Mouse (Mus musculus) Patski (cell line): Measurements from ENCODE around the gene Apol7b. TPM values are rescaled to one million over a fixed set of nuclear protein-coding genes. Genes with fewer than 3 reads are reported as not detected.

ENCODE experiments used
- ATAC-seq: fragments of 100-300 bp; one replicate; pipeline ENCODE4 v1.8.0; 2021
- CTCF ChIA-PET: fragments of 350-600 bp; sonication (Branson Sonifier 250); formaldehyde crosslinking; loops from one replicate; lab custom pipeline; 2022; ENCODE audit warnings: inconsistent platforms; lab: Charles Lee
- POLR2A ChIA-PET: fragments of 350-600 bp; sonication (Branson Sonifier 250); formaldehyde crosslinking; loops from one replicate; lab custom pipeline; 2022; ENCODE audit warnings: antibody characterized with exemption, inconsistent platforms; lab: Charles Lee
- DNase-seq: peaks from one replicate; pipeline ENCODE4 v3.0.0-alpha.2; 2011; ENCODE audit warnings: low read depth, low spot score
- H3K27me3 ChIP-seq: fragments of 371-371 bp; one replicate; pipeline ENCODE4 v1.5.1; 2021
- CTCF ChIP-seq: fragments of 100-300 bp; IDR thresholded peaks from one replicate; pipeline ENCODE4 v1.5.1; 2021
- in situ Hi-C: fragments of 300-500 bp; cut with MboI; formaldehyde crosslinking; loops from 3 replicates; pipeline ENCODE4 v1.11.1; 2018; ENCODE audit warnings: low pct_unique_long_range_greater_than_20kb, mixed read lengths
- polyA plus RNA-seq: library from polyadenylated mRNA; unstranded; gene quantifications from one replicate; pipeline ENCODE4 v1.2.3, GENCODE M21; 2021

Apol7b gene
- polyA plus RNA-seq, 1 experiment from 2014 or later, result not detected

DNA sequence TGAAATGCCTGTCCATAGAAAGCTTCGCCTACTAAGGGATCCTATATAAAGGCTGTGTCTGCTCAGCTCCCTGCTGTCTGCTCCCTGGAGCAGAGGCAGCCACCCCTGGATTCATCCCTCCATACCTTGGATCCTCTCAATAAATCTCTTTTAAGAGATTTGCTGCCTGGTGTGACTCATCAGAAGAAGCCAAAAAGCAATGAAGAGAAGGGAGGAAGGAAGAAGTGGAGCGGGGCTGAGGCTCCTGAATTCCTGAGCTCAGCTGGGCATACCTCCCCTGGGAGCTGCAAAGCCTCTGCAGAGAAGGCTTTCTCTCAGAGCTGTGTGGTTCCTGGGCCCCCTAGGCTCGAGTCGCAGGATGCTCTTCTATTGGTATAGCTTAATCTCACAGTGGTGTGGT, 67.4 kb downstream of the Apol7b start:
- DNase-seq, result no peak
- peak; percentile 19 for ATAC-seq
- no peak for TF ChIP-seq CTCF
- ChIA-PET CTCF (no interaction called here), POLR2A (no interaction called here)
- H3K27me3 ChIP-seq, result peaks cover 9% of the 10 kb centered on the region
- in situ Hi-C loops, result no loop called here

DNA sequence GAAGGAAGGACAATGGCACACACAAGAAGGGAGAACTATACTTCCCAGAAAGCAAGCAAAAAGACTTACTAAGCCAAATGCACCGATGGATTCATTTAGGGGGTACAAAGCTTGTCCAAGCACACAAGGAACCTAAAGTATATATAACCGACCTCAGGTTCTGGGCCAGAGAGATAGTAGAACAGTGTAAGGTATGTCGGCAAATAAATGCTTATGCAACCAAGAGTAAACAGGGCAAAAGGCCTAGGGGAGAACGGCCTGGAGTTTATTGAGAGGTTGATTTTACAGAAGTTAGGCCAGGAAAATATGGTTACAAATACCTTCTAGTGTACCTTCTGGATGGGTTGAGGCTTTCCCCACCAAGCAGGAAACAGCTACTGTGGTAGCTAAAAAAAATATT, 69.9 kb downstream of the Apol7b start:
- DNase-seq (no peak), ATAC-seq (no peak)
- ChIA-PET CTCF (no interaction called here), POLR2A (no interaction called here)
- in situ Hi-C loops, result no loop called here
- peaks cover 13% of the 10 kb centered on the region for H3K27me3 ChIP-seq
- no peak for TF ChIP-seq CTCF

DNA sequence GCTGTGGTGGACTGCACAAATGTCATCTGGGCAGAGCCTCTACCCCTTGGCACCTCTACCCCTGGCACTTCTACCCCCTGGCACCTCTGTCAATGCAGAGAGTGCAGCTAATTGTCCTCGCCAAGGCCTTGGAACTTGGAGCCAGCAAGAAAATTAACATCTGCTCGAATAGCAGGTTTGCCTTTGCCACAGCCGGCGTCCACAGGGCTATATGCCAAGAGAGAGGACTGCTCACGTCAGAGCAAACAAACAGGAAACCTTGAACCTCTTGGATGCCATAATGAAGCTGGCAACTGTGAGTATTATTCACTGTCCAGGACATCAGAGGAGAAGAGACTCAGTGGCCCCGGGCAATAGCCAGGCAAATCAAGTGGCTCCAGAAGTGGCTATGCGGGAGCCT, 70.4 kb downstream of the Apol7b start:
- ChIA-PET CTCF (no interaction called here), POLR2A (no interaction called here)
- peaks cover 13% of the 10 kb centered on the region for H3K27me3 ChIP-seq
- no peak for ATAC-seq
- TF ChIP-seq CTCF, result no peak
- no peak for DNase-seq
- in situ Hi-C loops, result no loop called here

Other genes starting within 250 kb of the Apol7b start
- gene Rbfox2, start 140.5 kb downstream of the Apol7b start, polyA plus RNA-seq, result 53.2 TPM
- not detected for gene Apol7a, start 48.4 kb downstream of the Apol7b start, polyA plus RNA-seq
- gene Apol9a, start 36.4 kb downstream of the Apol7b start, polyA plus RNA-seq, result 0.12 TPM
- gene Apol10a, start 29.6 kb upstream of the Apol7b start, polyA plus RNA-seq, result not detected
- gene Apol11a, start 60.8 kb upstream of the Apol7b start, polyA plus RNA-seq, result 0.06 TPM
- gene Apol7c, start 85.8 kb upstream of the Apol7b start, polyA plus RNA-seq, result not detected
- gene 1700025B11Rik, start 114.4 kb upstream of the Apol7b start, polyA plus RNA-seq, result not detected
- 0.62 TPM for gene Apol10b, start 148.6 kb upstream of the Apol7b start, polyA plus RNA-seq
- not detected for gene Gm36245, start 151.8 kb upstream of the Apol7b start, polyA plus RNA-seq
- not detected for gene Apol11b, start 195.8 kb upstream of the Apol7b start, polyA plus RNA-seq